Mouse (Mus musculus) kidney, postnatal 0 days (tissue): ENCODE results near the gene Sac3d1. TPM values are rescaled to one million over a fixed set of nuclear protein-coding genes. Genes with fewer than 3 reads are reported as not detected.

Source experiments
- ATAC-seq: fragments of 200-750 bp; cut with Nextera tagmentation; replicated peaks from 2 replicates; pipeline ENCODE4 v1.8.0; 2017; ENCODE audit warnings: low read depth, moderate number of reproducible peaks, moderate TSS enrichment, moderate library complexity; ENCODE audit not compliant: low FRiP score
- DNase-seq: peaks from one replicate; pipeline ENCODE4 v3.0.0-alpha.2; 2016; ENCODE audit warnings: low spot score
- H3K27ac ChIP-seq: fragments of 300-500 bp; sonication (generic); 2 replicates; pipeline ENCODE4 v1.5.1; 2014; ENCODE audit warnings: mild to moderate bottlenecking
- H3K27me3 ChIP-seq: fragments of 300-500 bp; sonication (generic); 2 replicates; pipeline ENCODE4 v1.6.1; 2014; ENCODE audit warnings: low read length, mixed read lengths; ENCODE audit not compliant: insufficient read depth
- H3K36me3 ChIP-seq: fragments of 300-500 bp; sonication (generic); 2 replicates; pipeline ENCODE4 v1.6.1; 2014; ENCODE audit warnings: low read length, mixed read lengths; ENCODE audit not compliant: insufficient read depth
- H3K4me1 ChIP-seq: fragments of 300-500 bp; sonication (generic); replicated peaks from 2 replicates; pipeline ENCODE4 v1.6.1; 2014; ENCODE audit warnings: antibody characterized with exemption, low read length, mixed read lengths; ENCODE audit not compliant: insufficient read depth
- H3K4me2 ChIP-seq: fragments of 300-500 bp; sonication (generic); 2 replicates; pipeline ENCODE4 v1.6.1; 2014; ENCODE audit warnings: mild to moderate bottlenecking, low read length, moderate library complexity, mixed read lengths
- H3K4me3 ChIP-seq: fragments of 300-500 bp; sonication (generic); replicated peaks from 2 replicates; pipeline ENCODE4 v1.5.1; 2014; ENCODE audit warnings: low read depth, low read length
- H3K9ac ChIP-seq: fragments of 300-500 bp; sonication (generic); 2 replicates; pipeline ENCODE4 v1.6.1; 2014; ENCODE audit warnings: low read depth, low read length
- H3K9me3 ChIP-seq: fragments of 300-500 bp; sonication (generic); replicated peaks from 2 replicates; pipeline ENCODE4 v1.6.1; 2016; ENCODE audit warnings: low read length, inconsistent platforms, mixed read lengths
- CTCF ChIP-seq: IDR thresholded peaks from 2 replicates; pipeline ENCODE4 v1.5.1; 2016; ENCODE audit warnings: antibody characterized with exemption, low read depth, mild to moderate bottlenecking, moderate library complexity
- WGBS: fragments of 180-500 bp; shearing (Covaris S2); extraction: QIAGEN DNeasy Blood & Tissue Kit; methylation state at CpG from one replicate; pipeline ENCODE4 v1.1.7; 2014; 5-methylcytosine and 5-hydroxymethylcytosine counted together
- polyA plus RNA-seq: library from polyadenylated mRNA; unstranded; fragments of >200 nt; fragmentation: Nextera tagmentation; extraction: Ambion mirVana; gene quantifications from 2 replicates; pipeline ENCODE4 v1.2.1, GENCODE M21; 2015

Sac3d1 gene
- polyA plus RNA-seq = 32.0 and 35.9 TPM in 2 replicates

- Histone ChIP-seq H3K36me3 (peaks cover 19% of the 10 kb centered on the region), H3K9me3 (no peaks in the 10 kb centered on the region), H3K4me2 (peak within 1 kb of the TSS; percentile 98), H3K9ac (peak within 1 kb of the TSS; percentile 81), H3K27ac (peak within 1 kb of the TSS; percentile 95), H3K27me3 (no peaks in the 10 kb centered on the region), H3K4me3 (peak within 1 kb of the TSS; percentile 79), H3K4me1 (peaks cover 5% of the 10 kb centered on the region)
- under 1% methylated on average over 77 of the region's 77 CpGs for WGBS
- DNase-seq = peak; percentile 97
- ATAC-seq = peak; percentile 72
- no peak; the same call in 1 of the 2 replicates for TF ChIP-seq CTCF
Measured at GRCm38 (mm10) chr19:6117986-6118676, at the start of gene Sac3d1. Gene Sac3d1, minus strand, starts transcription at chr19:6118650.

GRCm38 (mm10) chr19:6166750-6167149 is 48.3 kb upstream of the Sac3d1 start:
- DNase-seq = no peak

GRCm38 (mm10) chr19:6163872-6164547 is 45.6 kb upstream of the Sac3d1 start:
- H3K4me1 ChIP-seq = no peaks in the 10 kb centered on the region
- H3K36me3 ChIP-seq = no peaks in the 10 kb centered on the region
- no peak for TF ChIP-seq CTCF
- ATAC-seq = no peak
- no peaks in the 10 kb centered on the region for H3K27me3 ChIP-seq
- no peak overlapping the region for H3K27ac ChIP-seq
- peak; percentile 31 for DNase-seq
- H3K4me2 ChIP-seq = peak overlapping the region; percentile 13; the same call in 1 of the 2 replicates
- H3K4me3 ChIP-seq = no peak overlapping the region
- H3K9me3 ChIP-seq = no peaks in the 10 kb centered on the region
- H3K9ac ChIP-seq = no peak overlapping the region
- WGBS = 57% methylated on average over 10 of the region's 10 CpGs

More at GRCm38 (mm10) chr19:6166750-6167149, 48.3 kb upstream of the Sac3d1 start:
- H3K27me3 ChIP-seq = no peaks in the 10 kb centered on the region
- no peak overlapping the region for H3K4me2 ChIP-seq
- H3K9ac ChIP-seq = no peak overlapping the region
- H3K4me3 ChIP-seq = no peak overlapping the region
- no peaks in the 10 kb centered on the region for H3K4me1 ChIP-seq
- H3K9me3 ChIP-seq = no peaks in the 10 kb centered on the region
- WGBS = 77% methylated on average over 4 of the region's 4 CpGs
- H3K36me3 ChIP-seq = no peaks in the 10 kb centered on the region
- no peak for ATAC-seq
- no peak overlapping the region for H3K27ac ChIP-seq
- TF ChIP-seq CTCF = no peak; the same call in 1 of the 2 replicates

GRCm38 (mm10) chr19:6157220-6157619 is 38.8 kb upstream of the Sac3d1 start:
- peak; percentile 2 for DNase-seq
- ATAC-seq = no peak
- no peak overlapping the region for H3K4me3 ChIP-seq
- no peaks in the 10 kb centered on the region for H3K36me3 ChIP-seq
- WGBS = 57% methylated on average over 6 of the region's 6 CpGs
- no peaks in the 10 kb centered on the region for H3K4me1 ChIP-seq
- H3K27me3 ChIP-seq = no peaks in the 10 kb centered on the region
- no peak overlapping the region for H3K4me2 ChIP-seq
- no peak for TF ChIP-seq CTCF
- no peaks in the 10 kb centered on the region for H3K9me3 ChIP-seq
- no peak overlapping the region for H3K9ac ChIP-seq
- H3K27ac ChIP-seq = no peak overlapping the region

GRCm38 (mm10) chr19:6156372-6156771 is 37.9 kb upstream of the Sac3d1 start:
- no peak overlapping the region for H3K4me3 ChIP-seq
- H3K27me3 ChIP-seq = no peaks in the 10 kb centered on the region
- ATAC-seq (peak; percentile 52; the same call in 1 of the 2 replicates), DNase-seq (no peak)
- no peaks in the 10 kb centered on the region for H3K9me3 ChIP-seq
- H3K9ac ChIP-seq = no peak overlapping the region
- H3K4me1 ChIP-seq = no peaks in the 10 kb centered on the region
- no peak overlapping the region for H3K27ac ChIP-seq
- TF ChIP-seq CTCF = peak; percentile 44
- H3K36me3 ChIP-seq = no peaks in the 10 kb centered on the region
- WGBS = 57% methylated on average over 8 of the region's 8 CpGs
- no peak overlapping the region for H3K4me2 ChIP-seq

GRCm38 (mm10) chr19:6155174-6155573 is 36.7 kb upstream of the Sac3d1 start:
- no peaks in the 10 kb centered on the region for H3K27me3 ChIP-seq
- ATAC-seq (no peak), DNase-seq (peak; percentile 4)
- TF ChIP-seq CTCF = no peak
- no peak overlapping the region for H3K27ac ChIP-seq
- no peak overlapping the region for H3K4me3 ChIP-seq
- no peak overlapping the region for H3K4me2 ChIP-seq
- no peaks in the 10 kb centered on the region for H3K9me3 ChIP-seq
- WGBS = 58% methylated on average over 9 of the region's 9 CpGs
- no peaks in the 10 kb centered on the region for H3K36me3 ChIP-seq
- no peak overlapping the region for H3K9ac ChIP-seq
- no peaks in the 10 kb centered on the region for H3K4me1 ChIP-seq
